Mouse (Mus musculus): Measurements from ENCODE around the gene Dnah12. TPM values are rescaled to one million over a fixed set of nuclear protein-coding genes. Genes with fewer than 3 reads are reported as not detected.

Gene Dnah12
- total and polyA plus RNA-seq, 2 experiments from 2014 or later, result 0.19 to 0.67 TPM

- TF ChIP-seq CTCF (IDR thresholded peaks at IDR 0.05; ENCODE audit: low read depth), result no peak
- Histone ChIP-seq H3K4me3 (ENCODE audit: low read depth, low read length) (no peak overlapping the region), H3K36me3 (ENCODE audit: insufficient read depth) (no peaks in the 10 kb centered on the region), H3K4me2 (ENCODE audit: low read depth) (no peak overlapping the region), H3K9me3 (ENCODE audit: low read length) (no peaks in the 10 kb centered on the region), H3K4me1 (ENCODE audit: insufficient read depth) (no peaks in the 10 kb centered on the region), H3K27ac (ENCODE audit: low read depth, low read length) (no peak overlapping the region), H3K9ac (no peak overlapping the region), H3K27me3 (ENCODE audit: insufficient read depth, low read length) (no peaks in the 10 kb centered on the region)
- no peak for ATAC-seq
- WGBS, result 85% methylated on average over 8 of the region's 8 CpGs
- no peak for DNase-seq
Measured at GRCm38 (mm10) chr14:26758566-26758965, 65.5 kb downstream of the Dnah12 start.

GRCm38 (mm10) chr14:26764827-26765226, 71.8 kb downstream of the Dnah12 start:
- Histone ChIP-seq H3K9me3 (ENCODE audit: low read length) (0 out of 2 replicates have a peak, but pooled peaks cover 5% of the 10 kb centered on the region), H3K27ac (ENCODE audit: low read depth, low read length) (no peak overlapping the region), H3K9ac (no peak overlapping the region), H3K4me2 (ENCODE audit: low read depth) (no peak overlapping the region), H3K27me3 (ENCODE audit: insufficient read depth, low read length) (no peaks in the 10 kb centered on the region), H3K4me3 (ENCODE audit: low read depth, low read length) (no peak overlapping the region), H3K4me1 (ENCODE audit: insufficient read depth) (no peaks in the 10 kb centered on the region), H3K36me3 (ENCODE audit: insufficient read depth) (no peaks in the 10 kb centered on the region)
- 86% methylated on average over 6 of the region's 6 CpGs for WGBS
- TF ChIP-seq CTCF (IDR thresholded peaks at IDR 0.05; ENCODE audit: low read depth), result no peak
- no peak for ATAC-seq
- DNase-seq, result no peak

- Histone ChIP-seq H3K4me2 (ENCODE audit: low read depth) (no peak overlapping the region), H3K27me3 (ENCODE audit: insufficient read depth, low read length) (no peaks in the 10 kb centered on the region), H3K4me3 (ENCODE audit: low read depth, low read length) (no peak overlapping the region), H3K9me3 (ENCODE audit: low read length) (0 out of 2 replicates have a peak, but pooled peaks cover 5% of the 10 kb centered on the region), H3K36me3 (ENCODE audit: insufficient read depth) (no peaks in the 10 kb centered on the region), H3K9ac (no peak overlapping the region), H3K4me1 (ENCODE audit: insufficient read depth) (no peaks in the 10 kb centered on the region), H3K27ac (ENCODE audit: low read depth, low read length) (no peak overlapping the region)
- TF ChIP-seq CTCF (IDR thresholded peaks at IDR 0.05; ENCODE audit: low read depth), result no peak
- no peak for ATAC-seq
- 84% methylated on average over 4 of the region's 4 CpGs for WGBS
- DNase-seq, result no peak
Measured at GRCm38 (mm10) chr14:26768195-26768594, 75.1 kb downstream of the Dnah12 start.

GRCm38 (mm10) chr14:26773536-26773935, 80.5 kb downstream of the Dnah12 start:
- whole genome bisulfite sequencing, result 78% methylated on average over 4 of the region's 4 CpGs
- ATAC-seq (no peak), DNase-seq (no peak)
- Histone ChIP-seq H3K4me3 (ENCODE audit: low read depth, low read length) (no peak overlapping the region), H3K36me3 (ENCODE audit: insufficient read depth) (no peaks in the 10 kb centered on the region), H3K4me1 (ENCODE audit: insufficient read depth) (no peaks in the 10 kb centered on the region), H3K9me3 (ENCODE audit: low read length) (no peaks in the 10 kb centered on the region), H3K27me3 (ENCODE audit: insufficient read depth, low read length) (no peaks in the 10 kb centered on the region), H3K4me2 (ENCODE audit: low read depth) (no peak overlapping the region), H3K9ac (no peak overlapping the region), H3K27ac (ENCODE audit: low read depth, low read length) (no peak overlapping the region)
- no peak for TF ChIP-seq CTCF (IDR thresholded peaks at IDR 0.05; ENCODE audit: low read depth)

GRCm38 (mm10) chr14:26783731-26784130, 90.7 kb downstream of the Dnah12 start:
- H3K27ac ChIP-seq (ENCODE audit: low read depth, low read length), result no peak overlapping the region
- WGBS, result 72% methylated on average over 4 of the region's 4 CpGs

DNA sequence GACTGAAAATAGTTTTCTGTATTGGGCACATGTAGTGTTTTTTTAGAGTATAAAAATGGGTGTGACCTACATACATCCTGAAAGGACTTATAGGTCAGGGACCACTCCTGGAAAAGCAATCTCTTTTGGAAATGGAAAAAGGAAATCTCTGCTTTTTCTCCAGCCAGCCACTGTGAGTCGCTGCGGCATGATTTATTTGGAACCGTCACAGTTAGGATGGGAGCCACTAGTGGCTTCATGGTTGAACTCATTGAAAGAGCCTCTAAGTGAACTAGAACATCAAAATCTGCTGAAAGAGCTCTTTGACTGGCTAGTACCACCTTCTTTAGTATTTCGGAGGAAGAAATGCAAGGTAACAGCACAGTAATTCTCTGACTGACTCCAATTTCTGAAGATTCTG, 92.6 kb downstream of the Dnah12 start:
- Histone ChIP-seq H3K4me3 (ENCODE audit: low read depth, low read length) (no peak overlapping the region), H3K4me1 (ENCODE audit: insufficient read depth) (no peaks in the 10 kb centered on the region), H3K9ac (no peak overlapping the region), H3K36me3 (ENCODE audit: insufficient read depth) (no peaks in the 10 kb centered on the region), H3K4me2 (ENCODE audit: low read depth) (no peak overlapping the region), H3K27me3 (ENCODE audit: insufficient read depth, low read length) (no peaks in the 10 kb centered on the region), H3K27ac (ENCODE audit: low read depth, low read length) (no peak overlapping the region), H3K9me3 (ENCODE audit: low read length) (no peaks in the 10 kb centered on the region)
- ATAC-seq, result no peak
- peak; percentile 25 for DNase-seq
- peak; percentile 63 for TF ChIP-seq CTCF (IDR thresholded peaks at IDR 0.05; ENCODE audit: low read depth)
- WGBS, result 51% methylated on average over 4 of the region's 4 CpGs

More at GRCm38 (mm10) chr14:26783731-26784130, 90.7 kb downstream of the Dnah12 start:
- DNase-seq (no peak), ATAC-seq (no peak)
- no peak overlapping the region for H3K4me3 ChIP-seq (ENCODE audit: low read depth, low read length)
- no peak for TF ChIP-seq CTCF (IDR thresholded peaks at IDR 0.05; ENCODE audit: low read depth)
- H3K27me3 ChIP-seq (ENCODE audit: insufficient read depth, low read length), result no peaks in the 10 kb centered on the region
- no peak overlapping the region for H3K4me2 ChIP-seq (ENCODE audit: low read depth)
- no peaks in the 10 kb centered on the region for H3K36me3 ChIP-seq (ENCODE audit: insufficient read depth)
- H3K9ac ChIP-seq, result no peak overlapping the region
- H3K9me3 ChIP-seq (ENCODE audit: low read length), result no peaks in the 10 kb centered on the region
- H3K4me1 ChIP-seq (ENCODE audit: insufficient read depth), result no peaks in the 10 kb centered on the region

- H3K36me3 ChIP-seq (ENCODE audit: insufficient read depth), result no peaks in the 10 kb centered on the region
- DNase-seq, result no peak
- no peak for TF ChIP-seq CTCF (IDR thresholded peaks at IDR 0.05; ENCODE audit: low read depth)
- H3K4me3 ChIP-seq (ENCODE audit: low read depth, low read length), result no peak overlapping the region
- WGBS, result 88% methylated on average over 2 of the region's 2 CpGs
- no peak overlapping the region for H3K4me2 ChIP-seq (ENCODE audit: low read depth)
- no peak overlapping the region for H3K27ac ChIP-seq (ENCODE audit: low read depth, low read length)
- no peaks in the 10 kb centered on the region for H3K4me1 ChIP-seq (ENCODE audit: insufficient read depth)
- no peaks in the 10 kb centered on the region for H3K27me3 ChIP-seq (ENCODE audit: insufficient read depth, low read length)
- H3K9me3 ChIP-seq (ENCODE audit: low read length), result no peaks in the 10 kb centered on the region
- ATAC-seq, result no peak
- no peak overlapping the region for H3K9ac ChIP-seq
Measured at GRCm38 (mm10) chr14:26794431-26794830, 101.4 kb downstream of the Dnah12 start.

Measured in forebrain, postnatal 0 days (tissue).